Mouse (Mus musculus): ENCODE results near the gene Map4k2.
"Not testable (repeated sequence)": the region's sequence is repeated elsewhere in the genome, so short reads cannot be mapped to it uniquely, and the experiment has no call there.

The Map4k2 gene

DNA sequence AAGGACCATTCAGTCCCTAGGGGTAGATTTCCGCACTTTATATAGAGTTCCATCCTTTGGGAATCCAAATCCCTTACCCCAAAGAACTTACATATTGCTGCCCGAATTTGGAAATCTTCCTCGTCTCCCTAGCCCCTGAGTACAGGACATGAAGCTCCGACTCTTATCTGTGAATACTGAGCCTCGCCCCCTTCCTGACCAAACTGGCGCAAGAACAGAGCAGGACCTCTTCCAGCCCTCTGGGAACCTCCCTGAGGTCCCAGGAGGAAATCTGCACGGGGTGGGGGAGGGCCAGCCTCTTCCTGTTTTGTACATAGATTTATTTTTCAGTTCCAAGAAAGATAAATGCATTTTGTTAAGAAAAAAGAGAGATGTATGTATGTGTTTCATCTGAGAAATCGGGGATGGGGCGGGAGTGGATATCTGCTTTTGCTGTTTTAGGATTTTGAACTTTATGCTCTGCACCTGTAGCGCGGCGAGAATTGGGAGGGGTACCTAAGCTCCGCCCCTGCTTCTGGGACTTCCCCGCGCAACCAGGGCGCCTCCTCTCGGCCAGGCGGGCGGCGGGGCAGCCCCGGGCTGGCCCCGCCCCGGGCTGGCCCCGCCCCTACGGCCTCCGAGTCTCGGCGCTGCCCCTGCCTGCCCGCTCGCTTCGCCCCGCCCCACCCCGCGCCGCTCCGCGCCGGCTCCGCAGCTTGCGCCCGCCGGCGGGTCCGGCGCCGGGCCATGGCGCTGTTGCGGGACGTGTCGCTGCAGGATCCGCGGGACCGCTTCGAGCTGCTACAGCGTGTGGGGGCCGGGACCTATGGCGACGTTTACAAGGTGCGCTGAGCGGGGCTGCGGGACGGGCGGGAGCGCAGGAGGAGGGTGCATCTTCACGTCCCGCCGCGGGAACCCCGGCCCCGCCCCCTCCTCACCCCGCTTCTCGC, at the start of gene Map4k2:
Gene Map4k2 (plus strand): TSS at position 612 of the 929 bp plus-strand sequence.
- DNase-seq (ENCODE audit: low read depth, low spot score): peak; percentile 77

DNA sequence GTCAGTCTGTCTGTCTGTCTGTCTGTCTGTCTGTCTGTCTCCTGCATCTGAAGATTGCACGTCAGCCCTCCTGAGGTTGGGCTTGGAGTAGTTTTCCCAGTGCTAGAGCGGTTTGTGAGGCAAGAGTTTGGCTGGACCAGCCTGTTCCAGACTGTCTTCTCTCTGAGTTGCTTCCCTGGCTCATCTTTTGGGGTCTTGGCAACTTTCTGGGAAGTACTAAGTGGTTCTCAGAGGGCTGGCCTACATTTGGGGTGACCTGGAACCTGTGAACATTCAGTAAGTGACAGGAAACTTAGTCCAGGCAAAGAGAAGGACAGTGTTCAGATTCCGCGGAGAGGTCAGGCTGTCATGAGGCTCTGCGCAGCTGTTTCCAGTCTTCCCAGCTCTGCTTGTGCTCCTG, 48.7 kb upstream of the Map4k2 start:
- no peak for DNase-seq (ENCODE audit: low read depth, low spot score)

DNA sequence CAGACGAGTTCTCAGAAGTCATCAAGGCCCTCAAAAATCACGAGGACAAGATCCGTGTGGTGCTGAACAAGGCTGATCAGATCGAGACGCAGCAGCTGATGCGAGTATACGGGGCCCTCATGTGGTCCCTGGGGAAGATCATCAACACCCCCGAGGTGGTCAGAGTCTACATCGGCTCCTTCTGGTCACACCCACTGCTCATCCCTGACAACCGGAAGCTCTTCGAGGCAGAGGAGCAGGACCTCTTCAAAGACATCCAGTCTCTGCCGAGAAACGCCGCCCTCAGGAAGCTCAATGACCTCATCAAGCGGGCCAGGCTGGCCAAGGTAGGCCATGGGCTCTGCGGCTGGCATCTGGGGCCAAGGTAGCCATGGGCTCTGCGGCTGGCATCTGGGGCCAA, 46.6 kb upstream of the Map4k2 start:
- DNase-seq (ENCODE audit: low read depth, low spot score): no peak

DNA sequence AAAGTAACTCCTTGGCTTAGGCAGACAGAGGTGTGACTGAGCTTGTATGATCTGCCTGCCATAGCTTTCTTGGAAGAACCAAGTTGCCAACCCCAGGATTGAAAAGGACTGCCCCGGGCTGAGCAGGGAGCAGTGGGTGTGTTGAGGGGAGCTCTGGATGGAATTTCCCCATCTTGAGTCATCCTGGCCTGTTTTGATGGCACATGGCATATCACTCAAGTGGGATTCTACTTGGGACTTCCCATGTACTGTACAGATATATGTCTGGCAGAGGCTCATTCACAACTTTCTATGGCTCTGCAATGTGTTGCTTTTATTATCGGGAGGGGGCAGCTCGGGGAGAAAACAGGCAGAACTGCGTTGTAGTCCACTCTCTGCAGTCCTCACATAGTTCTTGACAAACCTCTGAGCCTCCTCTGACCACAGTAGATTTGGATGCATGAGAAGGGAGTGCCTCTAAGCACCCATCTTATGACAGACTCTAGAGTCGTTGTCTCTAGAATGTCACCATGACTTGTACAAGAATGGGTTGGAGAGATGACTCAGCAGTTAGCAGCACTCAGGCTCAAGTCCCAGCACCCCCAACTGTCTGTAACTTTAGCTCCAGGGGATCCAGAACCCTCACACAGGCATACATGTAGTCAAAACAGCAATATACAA, 44.3 kb upstream of the Map4k2 start:
- DNase-seq (ENCODE audit: low read depth, low spot score): peak; percentile 71

DNA sequence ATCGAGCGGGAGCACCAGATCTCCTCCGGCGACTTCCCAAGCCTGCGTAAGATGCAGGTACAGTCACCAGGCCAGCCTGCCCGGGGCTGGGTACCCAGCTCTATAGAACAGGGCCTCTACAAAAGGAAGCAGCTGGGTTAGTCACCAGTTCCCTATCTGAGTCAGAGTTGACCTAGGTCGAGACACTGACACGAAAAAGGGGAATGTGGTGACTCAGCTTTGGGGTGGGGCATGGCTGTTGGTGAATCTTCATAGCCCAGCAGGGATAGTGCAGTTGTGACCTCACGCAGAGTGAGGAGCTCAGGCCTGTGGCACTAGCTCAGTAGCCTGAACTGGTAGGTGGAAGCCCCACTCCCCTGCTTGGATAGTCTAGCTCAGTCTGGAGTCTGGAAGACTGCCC, 43.3 kb upstream of the Map4k2 start:
- peak; percentile 73 for DNase-seq (ENCODE audit: low read depth, low spot score)

DNA sequence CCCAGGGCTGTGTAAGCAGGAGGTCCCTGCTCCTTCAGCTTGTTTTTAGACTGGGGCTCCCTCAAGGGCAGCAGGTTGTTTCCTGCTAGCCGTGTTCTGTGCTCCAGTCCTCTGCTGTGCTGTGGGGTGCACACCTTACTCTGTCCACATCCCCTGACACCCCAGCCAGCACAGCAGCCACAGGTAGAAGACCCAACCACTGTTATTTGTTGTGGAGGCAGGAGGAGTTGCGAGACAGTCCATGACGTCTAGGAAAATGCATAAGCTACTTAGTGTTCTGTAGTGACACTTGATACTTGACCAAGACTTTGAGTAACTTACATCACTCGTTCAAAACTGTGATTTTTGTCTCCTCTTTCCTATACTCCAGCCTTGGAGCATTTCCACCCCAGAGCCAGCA, 41.9 kb upstream of the Map4k2 start:
- DNase-seq (ENCODE audit: low read depth, low spot score): no peak

DNA sequence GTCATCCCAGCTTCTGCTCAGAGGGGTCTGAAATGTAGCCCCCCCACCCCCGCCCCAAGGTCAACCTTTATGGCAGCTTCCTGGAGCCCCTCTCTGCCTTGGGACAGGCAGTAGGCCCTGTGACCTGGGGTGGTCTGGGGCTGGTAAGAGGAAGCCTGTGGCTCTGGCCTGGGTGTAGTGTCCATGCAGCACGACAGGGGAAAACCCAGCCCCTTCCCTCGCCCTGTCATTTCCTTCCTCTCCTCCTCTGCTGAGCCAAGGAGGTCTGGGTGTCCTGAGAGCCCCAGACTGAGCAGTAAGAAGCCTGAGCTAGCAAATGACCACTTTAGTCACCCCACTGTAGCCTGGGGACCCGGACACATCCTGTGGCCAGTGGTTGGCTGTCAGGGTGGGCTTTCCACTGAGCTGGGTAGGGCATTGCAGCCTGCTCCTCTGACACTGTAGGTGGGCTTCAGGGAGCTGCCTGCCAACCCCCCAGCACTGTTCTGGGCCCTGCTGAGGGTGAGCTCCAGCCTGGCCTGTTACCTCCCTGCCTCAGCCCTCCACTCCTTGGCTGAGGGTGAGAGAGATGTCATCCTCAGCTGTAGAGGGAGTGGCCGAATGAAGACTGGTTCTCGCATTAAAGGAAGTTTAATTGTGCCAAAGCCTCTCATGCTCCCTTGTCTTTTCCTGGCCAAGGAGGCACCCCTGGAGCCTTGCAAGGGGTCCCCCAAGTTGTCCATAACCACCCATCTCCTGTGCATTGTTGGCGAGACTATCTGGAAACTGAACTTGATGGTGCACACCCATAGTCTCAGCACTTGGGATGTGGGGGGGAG, 41.3 kb upstream of the Map4k2 start:
- DNase-seq (ENCODE audit: low read depth, low spot score): no peak

DNA sequence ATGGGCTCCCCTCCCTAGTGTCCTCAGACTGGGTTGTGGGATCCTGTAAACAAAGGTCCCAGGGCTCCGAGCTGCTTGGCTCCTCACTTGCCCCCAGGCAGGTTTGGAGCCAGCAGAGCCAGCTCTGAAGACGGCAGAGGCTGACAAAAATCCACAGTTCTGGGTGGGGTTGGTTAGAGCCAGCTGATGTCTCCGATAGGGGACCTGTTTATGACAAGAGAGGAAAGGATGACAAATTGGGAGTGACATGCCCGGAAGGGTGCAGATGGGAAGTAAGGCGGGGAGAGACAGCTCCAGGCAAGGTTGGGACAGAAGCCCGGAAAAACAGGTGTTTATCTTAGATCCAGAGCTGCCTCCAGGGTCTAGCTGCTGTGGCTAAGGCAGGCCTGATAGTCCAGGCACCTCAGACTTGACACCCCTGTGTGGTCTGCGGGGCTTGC, 40.5 kb upstream of the Map4k2 start:
- peak; percentile 77 for DNase-seq (ENCODE audit: low read depth, low spot score)

DNA sequence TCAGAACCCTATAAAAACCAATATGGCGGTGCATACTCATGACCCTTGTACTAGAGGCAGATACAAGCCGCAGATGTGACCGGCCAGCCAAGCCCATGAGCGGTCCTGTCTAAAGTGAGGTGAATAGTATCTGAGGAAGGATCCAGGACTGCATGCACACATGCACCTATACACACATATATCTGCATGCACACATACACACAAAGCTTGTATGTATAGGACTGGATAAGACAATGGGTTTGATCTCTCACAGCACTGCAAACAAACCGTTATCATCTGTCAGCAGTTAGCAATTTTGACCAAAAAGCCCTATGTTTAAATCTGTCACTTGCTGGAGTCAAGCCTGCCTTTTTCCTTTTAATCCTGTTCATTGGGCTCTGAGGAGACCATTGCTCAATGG, 38.8 kb upstream of the Map4k2 start:
- no peak for DNase-seq (ENCODE audit: low read depth, low spot score)

DNA sequence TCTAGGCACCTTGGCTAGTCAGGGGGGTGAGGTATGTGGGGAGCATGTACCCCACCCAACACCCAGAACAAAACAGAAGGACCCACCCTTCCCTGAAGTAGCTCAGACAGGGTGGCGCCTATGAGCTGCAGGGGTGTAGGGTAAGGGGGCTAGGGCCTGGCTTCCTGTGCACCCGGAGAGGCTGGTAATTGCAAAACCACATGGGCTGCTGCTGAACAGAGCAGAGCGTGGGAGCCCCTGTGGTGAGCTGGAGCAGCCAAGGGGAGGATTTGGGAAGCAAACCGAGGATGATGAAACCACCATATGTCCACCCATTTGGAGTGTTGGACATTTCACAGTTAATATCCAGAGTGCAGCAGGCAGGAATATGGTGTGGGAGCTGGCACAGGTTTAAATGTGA, 38.4 kb upstream of the Map4k2 start:
- no peak for DNase-seq (ENCODE audit: low read depth, low spot score)

DNA sequence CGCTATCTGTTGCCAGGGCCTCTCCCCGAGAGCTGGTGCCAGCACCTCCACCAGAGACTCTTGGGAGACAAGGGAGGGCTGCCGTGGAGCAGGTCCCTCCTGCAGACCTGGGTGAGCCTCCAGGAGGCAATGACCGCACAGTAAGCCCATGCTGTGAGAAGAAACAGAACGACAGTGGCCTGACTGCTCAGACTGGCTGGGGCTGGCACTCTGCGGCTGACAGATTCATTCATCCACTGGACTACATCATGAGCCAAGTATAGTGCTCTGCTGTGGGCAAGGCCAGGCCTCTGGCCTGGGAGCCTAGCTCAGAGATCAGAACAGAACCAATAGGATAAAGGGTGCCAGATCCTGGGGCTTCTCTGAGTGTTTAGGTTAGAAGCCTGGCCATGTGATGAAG, 37.1 kb upstream of the Map4k2 start:
- DNase-seq (ENCODE audit: low read depth, low spot score): no peak

DNA sequence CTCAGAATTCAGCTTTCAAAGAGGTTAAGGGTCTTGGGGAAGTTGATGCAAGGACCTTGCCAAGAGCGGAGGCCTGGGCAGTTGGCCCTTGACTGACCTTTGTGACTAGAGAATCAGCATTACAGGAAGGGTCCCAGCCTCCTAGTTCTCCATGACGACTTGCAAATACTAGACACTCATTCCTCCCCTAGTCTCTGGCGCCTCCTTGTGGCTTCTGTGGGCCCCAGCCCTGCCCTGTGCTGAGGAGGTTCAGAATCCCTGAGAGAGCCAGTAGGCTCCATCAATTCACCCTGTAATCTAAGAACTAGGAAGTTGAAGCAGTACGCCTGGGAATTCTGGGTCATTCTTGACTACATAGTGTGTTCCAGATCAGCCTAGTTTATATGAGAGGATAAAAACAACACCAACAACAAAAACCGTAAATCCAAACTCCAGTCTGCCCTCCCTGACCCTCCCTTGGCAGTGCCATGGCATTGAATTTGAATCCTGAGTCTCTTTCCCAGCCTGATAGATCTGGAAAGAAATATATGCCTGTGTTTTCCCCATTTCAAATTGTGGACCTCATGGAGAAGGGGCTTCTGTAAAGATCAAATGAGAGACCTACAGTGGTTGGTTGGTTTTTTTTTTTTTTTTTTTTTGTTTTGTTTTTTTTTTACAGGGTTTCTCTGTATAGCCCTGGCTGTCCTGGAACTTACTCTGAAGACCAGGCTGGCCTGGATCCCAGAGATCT, 36.0 kb upstream of the Map4k2 start:
- DNase-seq (ENCODE audit: low read depth, low spot score): peak; percentile 86

DNA sequence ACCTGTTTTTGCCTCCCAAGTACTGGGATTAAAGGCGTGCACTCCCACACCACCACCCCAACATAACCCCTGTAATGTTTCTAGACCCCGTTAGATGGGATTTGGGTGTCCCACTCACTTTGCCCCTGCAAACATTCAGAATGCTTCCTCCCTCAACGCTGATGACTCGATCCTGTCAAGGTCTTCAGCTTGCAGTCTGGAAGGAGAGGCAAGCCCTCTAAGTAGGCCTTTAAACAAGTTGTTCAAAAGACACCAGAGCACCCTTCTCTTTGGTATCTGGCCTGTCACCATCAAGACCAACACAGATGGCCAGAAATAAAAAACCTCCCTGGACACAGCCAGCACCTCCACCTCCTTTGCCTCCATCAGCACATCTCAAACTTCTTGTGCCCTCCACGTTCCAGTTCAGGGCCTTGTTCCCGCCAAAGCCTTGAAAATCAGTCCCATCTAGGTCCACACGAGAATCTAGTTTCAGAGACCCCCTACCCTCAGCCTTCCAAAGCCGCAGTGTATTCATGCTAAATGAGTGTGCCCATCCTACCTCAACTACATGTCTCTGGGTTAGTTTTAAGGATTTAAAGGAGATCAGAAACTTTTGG, 35.3 kb upstream of the Map4k2 start:
- DNase-seq (ENCODE audit: low read depth, low spot score): no peak

DNA sequence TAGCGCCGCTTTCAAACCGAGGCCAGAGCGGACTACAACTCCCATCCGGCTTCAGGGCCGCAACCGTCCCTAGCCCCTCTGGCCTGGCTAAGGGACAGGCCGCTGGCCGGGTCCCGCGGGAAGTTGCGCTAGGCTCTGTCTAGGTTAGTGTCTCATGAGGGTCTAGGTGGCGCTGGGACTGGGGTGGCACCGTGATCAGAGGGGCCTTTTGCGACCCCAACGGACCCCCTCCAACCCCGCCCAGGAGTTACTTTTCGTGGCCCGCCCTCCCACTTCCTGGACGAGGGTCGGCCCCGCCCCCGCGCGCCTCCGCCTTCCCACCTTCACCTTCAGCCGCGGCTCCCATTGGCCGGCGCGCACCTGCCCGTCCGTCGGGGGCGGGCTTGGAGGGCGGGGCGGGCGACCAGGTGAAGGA, 34.8 kb upstream of the Map4k2 start, which contains the start of gene Cdc42bpg:
Gene Cdc42bpg (plus strand): TSS at position 320 of the 415 bp plus-strand sequence.
- DNase-seq (ENCODE audit: low read depth, low spot score): peak; percentile 75

DNA sequence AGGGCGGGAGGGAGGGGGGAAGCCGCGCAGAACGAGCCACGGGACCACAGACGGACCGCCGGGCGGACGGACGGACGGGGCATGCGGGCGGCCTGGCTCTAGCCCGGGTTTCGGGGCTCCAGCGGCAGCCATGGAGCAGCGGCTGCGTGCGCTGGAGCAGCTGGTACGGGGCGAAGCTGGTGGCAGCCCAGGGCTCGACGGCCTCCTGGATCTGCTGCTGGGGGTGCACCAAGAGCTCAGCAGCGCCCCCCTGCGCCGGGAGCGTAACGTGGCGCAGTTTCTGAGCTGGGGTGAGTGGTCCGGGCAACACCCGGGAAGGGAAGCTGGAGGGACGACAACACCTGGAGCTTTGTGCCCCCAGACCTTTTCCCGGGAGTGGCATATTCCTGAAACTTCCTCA, 34.3 kb upstream of the Map4k2 start:
- peak; percentile 61 for DNase-seq (ENCODE audit: low read depth, low spot score)

DNA sequence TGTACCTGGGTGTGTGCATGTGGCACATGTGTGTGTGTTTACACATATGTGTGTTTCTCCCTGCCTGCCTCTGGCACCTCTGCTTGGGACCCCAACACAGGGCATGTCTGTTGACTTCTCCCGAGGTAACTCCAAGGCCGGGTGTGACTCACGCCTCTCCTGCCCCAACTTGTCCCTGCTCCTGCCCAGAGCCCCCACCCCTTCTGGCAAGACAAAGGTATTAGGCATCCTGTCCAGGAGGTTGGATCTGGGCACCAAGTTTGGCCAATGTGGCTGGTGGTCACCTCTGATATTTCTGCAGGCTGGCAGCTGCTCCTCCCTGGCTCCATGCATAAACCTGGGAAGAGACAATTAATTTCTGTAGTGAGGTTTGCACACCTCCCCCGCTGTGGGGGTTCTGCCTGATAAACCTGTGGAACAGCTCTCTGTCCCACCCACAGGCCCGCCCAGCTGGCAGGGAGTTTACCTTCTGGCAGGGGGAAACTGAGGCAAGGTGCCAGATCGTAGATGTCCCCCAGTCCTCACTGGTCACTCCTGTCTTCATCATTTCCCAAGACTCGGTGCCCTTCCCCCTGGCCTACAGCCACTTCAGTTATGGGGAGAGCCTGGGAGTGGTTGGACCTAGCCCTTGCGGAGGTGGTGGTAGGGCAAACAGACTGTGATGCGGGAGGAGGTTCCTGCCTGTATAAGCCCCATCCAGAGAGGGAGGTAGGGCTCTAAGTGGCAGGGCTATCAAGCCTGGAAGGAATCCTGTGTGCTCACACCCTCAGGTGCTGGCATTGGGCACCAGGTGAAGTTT, 33.0 kb upstream of the Map4k2 start:
- no peak for DNase-seq (ENCODE audit: low read depth, low spot score)

DNA sequence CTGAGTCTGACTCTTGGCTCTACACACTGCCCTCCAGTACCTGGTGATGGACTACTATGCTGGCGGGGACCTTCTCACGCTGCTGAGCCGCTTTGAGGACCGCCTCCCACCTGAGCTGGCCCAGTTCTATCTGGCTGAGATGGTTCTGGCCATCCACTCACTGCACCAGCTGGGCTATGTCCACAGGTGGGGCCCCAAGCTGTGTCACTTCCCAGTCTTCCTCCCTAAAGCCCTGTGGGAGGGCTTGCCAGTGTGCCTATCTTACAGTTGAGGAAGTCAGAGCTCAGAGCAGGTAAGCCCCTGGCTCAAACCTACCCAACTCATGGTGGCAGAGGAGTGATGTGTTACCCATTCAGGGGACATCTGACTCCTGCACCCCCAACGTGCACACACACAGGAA, 30.8 kb upstream of the Map4k2 start:
- no peak for DNase-seq (ENCODE audit: low read depth, low spot score)

DNA sequence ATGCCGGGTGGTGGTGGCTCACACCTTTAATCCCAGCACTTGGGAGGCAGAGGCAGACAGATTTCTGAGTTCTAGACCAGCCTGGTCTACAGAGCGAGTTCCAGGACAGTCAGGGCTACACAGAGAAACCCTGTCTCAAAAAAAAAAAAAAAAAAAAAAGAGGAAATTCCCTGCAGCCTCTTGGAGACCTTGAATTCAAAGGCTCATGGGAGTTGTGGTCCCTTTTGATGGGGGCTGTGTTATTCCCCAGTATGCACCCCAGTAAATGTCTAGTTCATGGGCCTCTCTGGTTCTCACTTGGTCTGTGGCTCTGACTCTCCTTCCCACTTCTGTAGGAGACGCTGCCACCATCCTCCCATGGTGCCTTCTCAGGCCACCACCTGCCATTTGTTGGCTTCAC, 29.2 kb upstream of the Map4k2 start:
- DNase-seq (ENCODE audit: low read depth, low spot score): not testable (repeated sequence)

DNA sequence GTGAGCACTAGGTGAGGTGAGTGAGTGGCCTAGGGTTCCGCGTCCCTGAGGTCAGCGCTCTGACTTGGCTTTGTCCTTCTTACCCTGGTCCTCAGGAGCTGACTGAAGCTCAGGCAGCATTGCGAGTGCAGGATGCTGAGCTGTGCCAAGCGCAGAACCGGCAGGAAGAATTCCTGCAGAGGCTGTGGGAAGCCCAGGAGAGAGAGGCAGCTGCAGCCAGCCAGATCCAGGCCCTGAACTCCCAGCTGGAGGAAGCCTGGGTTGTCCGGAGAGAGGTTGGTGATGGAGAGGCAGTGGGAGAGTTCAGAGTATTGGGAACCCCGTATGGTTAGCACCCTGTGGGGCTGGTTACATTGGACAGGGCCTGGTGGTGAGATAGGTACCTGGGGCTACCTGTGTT, 27.1 kb upstream of the Map4k2 start:
- no peak for DNase-seq (ENCODE audit: low read depth, low spot score)

DNA sequence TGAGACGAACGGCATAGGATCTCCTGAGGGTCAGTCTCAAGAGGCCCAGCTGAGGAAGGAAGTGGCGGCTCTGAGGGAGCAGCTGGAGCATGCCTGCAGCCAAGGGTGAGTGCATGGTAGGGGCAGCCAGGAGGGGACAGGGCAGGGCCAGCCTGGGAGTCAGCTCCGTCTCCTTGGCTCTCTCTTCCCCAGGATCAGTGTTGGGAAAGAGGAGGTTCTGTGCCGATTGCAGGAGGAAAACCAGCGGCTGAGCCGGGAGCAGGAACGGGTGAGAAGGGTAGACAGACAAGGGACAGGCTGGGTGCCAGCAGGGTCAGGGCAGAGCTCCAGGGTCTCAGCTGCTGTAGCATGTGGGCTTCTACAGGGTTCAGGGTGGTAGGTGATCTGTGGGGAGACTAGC, 26.4 kb upstream of the Map4k2 start:
- no peak for DNase-seq (ENCODE audit: low read depth, low spot score)
